Mouse (Mus musculus): ENCODE data around the gene Lbhd2.

GRCm38 (mm10) chr12:111364234-111364633, 42.4 kb upstream of the Lbhd2 start:
- TF ChIP-seq POLR2A (IDR thresholded peaks at IDR 0.05; ENCODE audit: control insufficient read depth, low read depth, low read length) (no peak), CTCF (IDR thresholded peaks at IDR 0.05; ENCODE audit: control insufficient read depth, insufficient read depth, insufficient replicate concordance, low read depth, low read length) (peak; percentile 16; the same call in 1 of the 2 replicates)
